Mouse (Mus musculus) kidney, embryonic 14.5 days (tissue): ENCODE data around the gene Orai3. TPM values are rescaled to one million over a fixed set of nuclear protein-coding genes. Genes with fewer than 3 reads are reported as not detected.

Source experiments
- ATAC-seq: fragments of 200-750 bp; cut with Nextera tagmentation; 2 replicates; pipeline ENCODE4 v1.8.0; 2017; ENCODE audit warnings: moderate number of reproducible peaks, mild to moderate bottlenecking, moderate TSS enrichment, moderate library complexity; ENCODE audit not compliant: low FRiP score, low TSS enrichment
- H3K27ac ChIP-seq: fragments of 300-500 bp; sonication (generic); 2 replicates; pipeline ENCODE4 v1.5.1; 2014; ENCODE audit warnings: low read depth, mild to moderate bottlenecking, low read length, moderate library complexity, mixed read lengths
- H3K27me3 ChIP-seq: fragments of 300-500 bp; sonication (generic); 2 replicates; pipeline ENCODE4 v1.6.1; 2014; ENCODE audit warnings: mild to moderate bottlenecking, low read length; ENCODE audit not compliant: control insufficient read depth, insufficient read depth
- H3K36me3 ChIP-seq: fragments of 300-500 bp; sonication (generic); 2 replicates; pipeline ENCODE4 v1.6.1; 2014; ENCODE audit warnings: low read length, mixed read lengths; ENCODE audit not compliant: control insufficient read depth, insufficient read depth
- H3K4me1 ChIP-seq: fragments of 300-500 bp; sonication (generic); 2 replicates; pipeline ENCODE4 v1.6.1; 2014; ENCODE audit warnings: low read length, mixed read lengths; ENCODE audit not compliant: control insufficient read depth, insufficient read depth
- H3K4me2 ChIP-seq: fragments of 300-500 bp; sonication (generic); replicated peaks from 2 replicates; pipeline ENCODE4 v1.6.1; 2014; ENCODE audit warnings: low read depth, mild to moderate bottlenecking, low read length
- H3K4me3 ChIP-seq: fragments of 300-500 bp; sonication (generic); 2 replicates; pipeline ENCODE4 v1.5.1; 2014; ENCODE audit warnings: mild to moderate bottlenecking, low read length
- H3K9ac ChIP-seq: fragments of 300-500 bp; sonication (generic); 2 replicates; pipeline ENCODE4 v1.6.1; 2014; ENCODE audit warnings: low read depth, mild to moderate bottlenecking, low read length, moderate library complexity
- H3K9me3 ChIP-seq: fragments of 300-500 bp; sonication (generic); 2 replicates; pipeline ENCODE4 v1.6.1; 2016; ENCODE audit warnings: low read length; ENCODE audit not compliant: control insufficient read depth
- whole genome bisulfite sequencing: fragments of 180-500 bp; shearing (Covaris S2); extraction: QIAGEN DNeasy Blood & Tissue Kit; methylation state at CpG from one replicate; pipeline ENCODE4 v1.1.7; 2014; 5-methylcytosine and 5-hydroxymethylcytosine counted together
- polyA plus RNA-seq: library from polyadenylated mRNA; unstranded; fragments of >200 nt; fragmentation: Nextera tagmentation; extraction: Ambion mirVana; gene quantifications from 2 replicates; pipeline ENCODE4 v1.2.1, GENCODE M21; 2014

The Orai3 gene
- polyA plus RNA-seq, 1 experiment from 2014 or later = 19.7 TPM

- Histone ChIP-seq H3K9ac (peak overlapping the region; percentile 92), H3K27me3 (no peaks in the 10 kb centered on the region), H3K4me1 (peaks cover 8% of the 10 kb centered on the region), H3K36me3 (peaks cover 30% of the 10 kb centered on the region), H3K4me3 (peak overlapping the region; percentile 91), H3K4me2 (peak overlapping the region; percentile 73), H3K9me3 (no peaks in the 10 kb centered on the region), H3K27ac (peak overlapping the region; percentile 97)
- WGBS = under 1% methylated on average over 36 of the region's 39 CpGs
- peak; percentile 87 for ATAC-seq
Observed at GRCm38 (mm10) chr7:127745652-127746493, 23.7 kb upstream of the Orai3 start.

GRCm38 (mm10) chr7:127746494-127747491, 22.8 kb upstream of the Orai3 start:
- under 1% methylated on average over 37 of the region's 62 CpGs for WGBS

GRCm38 (mm10) chr7:127747559-127748234, 21.9 kb upstream of the Orai3 start:
- Histone ChIP-seq H3K4me1 (peaks cover 11% of the 10 kb centered on the region), H3K4me2 (peak overlapping the region; percentile 73), H3K27ac (peak overlapping the region; percentile 97), H3K4me3 (peak overlapping the region; percentile 91), H3K27me3 (no peaks in the 10 kb centered on the region), H3K9ac (peak overlapping the region; percentile 92), H3K9me3 (no peaks in the 10 kb centered on the region), H3K36me3 (peaks cover 48% of the 10 kb centered on the region)
- no peak for ATAC-seq
- 26% methylated on average over 6 of the region's 6 CpGs for WGBS

More at GRCm38 (mm10) chr7:127746494-127747491, 22.8 kb upstream of the Orai3 start:
- H3K9ac ChIP-seq = peak overlapping the region; percentile 92
- H3K4me3 ChIP-seq = peak overlapping the region; percentile 91
- peaks cover 8% of the 10 kb centered on the region for H3K4me1 ChIP-seq
- H3K27ac ChIP-seq = peak overlapping the region; percentile 97
- ATAC-seq = peak; percentile 24
- peak overlapping the region; percentile 73 for H3K4me2 ChIP-seq
- peaks cover 39% of the 10 kb centered on the region for H3K36me3 ChIP-seq
- no peaks in the 10 kb centered on the region for H3K27me3 ChIP-seq
- no peaks in the 10 kb centered on the region for H3K9me3 ChIP-seq

- H3K4me1 ChIP-seq = peaks cover 15% of the 10 kb centered on the region
- peaks cover 53% of the 10 kb centered on the region for H3K36me3 ChIP-seq
- H3K9ac ChIP-seq = peak overlapping the region; percentile 37; the same call in 1 of the 2 replicates
- peak overlapping the region; percentile 73 for H3K4me2 ChIP-seq
- no peak for ATAC-seq
- 92% methylated on average over 28 of the region's 28 CpGs for WGBS
- H3K4me3 ChIP-seq = peak overlapping the region; percentile 91
- H3K27ac ChIP-seq = no peak overlapping the region
- no peaks in the 10 kb centered on the region for H3K27me3 ChIP-seq
- H3K9me3 ChIP-seq = no peaks in the 10 kb centered on the region
Observed at GRCm38 (mm10) chr7:127748235-127748560, 21.4 kb upstream of the Orai3 start.

GRCm38 (mm10) chr7:127750131-127751127, 19.2 kb upstream of the Orai3 start:
- no peak overlapping the region for H3K27ac ChIP-seq
- no peak overlapping the region for H3K4me2 ChIP-seq
- ATAC-seq = no peak
- H3K9me3 ChIP-seq = no peaks in the 10 kb centered on the region
- WGBS = 89% methylated on average over 19 of the region's 19 CpGs
- H3K4me3 ChIP-seq = no peak overlapping the region
- no peak overlapping the region for H3K9ac ChIP-seq
- H3K4me1 ChIP-seq = peaks cover 16% of the 10 kb centered on the region
- H3K36me3 ChIP-seq = peaks cover 75% of the 10 kb centered on the region
- no peaks in the 10 kb centered on the region for H3K27me3 ChIP-seq

GRCm38 (mm10) chr7:127751619-127752018, 18.0 kb upstream of the Orai3 start:
- no peaks in the 10 kb centered on the region for H3K27me3 ChIP-seq
- no peak for ATAC-seq
- H3K9ac ChIP-seq = no peak overlapping the region
- 95% methylated on average over 5 of the region's 5 CpGs for WGBS
- H3K9me3 ChIP-seq = no peaks in the 10 kb centered on the region
- H3K4me2 ChIP-seq = no peak overlapping the region
- peaks cover 87% of the 10 kb centered on the region for H3K36me3 ChIP-seq
- H3K27ac ChIP-seq = no peak overlapping the region
- H3K4me3 ChIP-seq = no peak overlapping the region
- peaks cover 16% of the 10 kb centered on the region for H3K4me1 ChIP-seq

- H3K27ac ChIP-seq = no peak overlapping the region
- no peak overlapping the region for H3K4me2 ChIP-seq
- no peaks in the 10 kb centered on the region for H3K9me3 ChIP-seq
- 93% methylated on average over 27 of the region's 27 CpGs for WGBS
- H3K4me3 ChIP-seq = no peak overlapping the region
- H3K27me3 ChIP-seq = no peaks in the 10 kb centered on the region
- H3K4me1 ChIP-seq = peaks cover 16% of the 10 kb centered on the region
- H3K36me3 ChIP-seq = peaks cover 92% of the 10 kb centered on the region
- no peak overlapping the region for H3K9ac ChIP-seq
- ATAC-seq = no peak
Observed at GRCm38 (mm10) chr7:127752069-127752468, 17.5 kb upstream of the Orai3 start.

- 68% methylated on average over 5 of the region's 5 CpGs for WGBS
- Histone ChIP-seq H3K27me3 (no peaks in the 10 kb centered on the region), H3K4me3 (no peak overlapping the region), H3K9me3 (no peaks in the 10 kb centered on the region), H3K4me1 (peaks cover 8% of the 10 kb centered on the region; the same call in 1 of the 2 replicates), H3K4me2 (no peak overlapping the region), H3K36me3 (peaks cover 99% of the 10 kb centered on the region), H3K9ac (no peak overlapping the region), H3K27ac (no peak overlapping the region)
- no peak for ATAC-seq
Observed at GRCm38 (mm10) chr7:127753158-127753557, 16.5 kb upstream of the Orai3 start.
